Mouse (Mus musculus): Measurements from ENCODE around the gene Uroc1.

Gene Uroc1

DNA sequence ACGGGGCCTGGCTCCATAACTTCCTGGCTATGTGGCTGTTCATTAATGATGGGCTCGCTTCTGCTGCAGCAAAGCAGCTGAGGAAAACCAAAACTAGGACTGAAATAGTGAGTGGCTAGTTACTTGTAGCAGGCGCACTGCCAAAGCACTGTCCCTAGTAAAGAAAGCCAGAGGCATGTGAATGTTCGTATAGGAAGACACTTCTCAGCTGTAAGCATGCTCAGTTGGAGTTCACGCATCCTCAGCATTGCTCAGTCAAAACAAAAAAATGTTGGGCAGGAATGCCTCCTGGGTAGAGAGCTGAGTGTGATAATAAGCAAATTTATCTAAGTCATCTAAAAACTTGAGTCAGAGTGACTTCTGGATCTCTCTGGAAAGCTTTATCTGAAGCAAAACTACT is 25.1 kb downstream of the Uroc1 start:
- ATAC-seq (ENCODE audit: low TSS enrichment), result no peak; the same call in 1 of the 2 replicates

DNA sequence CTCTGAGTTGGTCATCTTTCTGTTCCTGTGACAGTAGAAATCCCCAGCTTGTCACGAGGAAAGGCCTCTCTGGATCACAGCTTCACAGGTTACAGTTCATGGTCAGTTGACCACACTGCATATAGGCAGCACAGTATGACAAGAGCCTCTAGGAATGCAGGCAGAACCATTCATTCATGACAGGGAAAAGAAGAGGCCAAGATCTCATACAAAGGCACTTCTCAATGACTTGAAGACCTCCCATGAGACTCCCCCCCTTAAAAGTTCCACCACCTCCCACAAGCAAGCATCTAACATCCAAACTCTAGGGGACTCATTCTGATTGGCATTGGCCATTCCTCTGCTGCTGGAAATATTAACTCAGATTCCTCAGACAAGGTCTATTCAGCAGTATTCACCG is 26.4 kb downstream of the Uroc1 start:
- no peak for ATAC-seq (ENCODE audit: low TSS enrichment)

DNA sequence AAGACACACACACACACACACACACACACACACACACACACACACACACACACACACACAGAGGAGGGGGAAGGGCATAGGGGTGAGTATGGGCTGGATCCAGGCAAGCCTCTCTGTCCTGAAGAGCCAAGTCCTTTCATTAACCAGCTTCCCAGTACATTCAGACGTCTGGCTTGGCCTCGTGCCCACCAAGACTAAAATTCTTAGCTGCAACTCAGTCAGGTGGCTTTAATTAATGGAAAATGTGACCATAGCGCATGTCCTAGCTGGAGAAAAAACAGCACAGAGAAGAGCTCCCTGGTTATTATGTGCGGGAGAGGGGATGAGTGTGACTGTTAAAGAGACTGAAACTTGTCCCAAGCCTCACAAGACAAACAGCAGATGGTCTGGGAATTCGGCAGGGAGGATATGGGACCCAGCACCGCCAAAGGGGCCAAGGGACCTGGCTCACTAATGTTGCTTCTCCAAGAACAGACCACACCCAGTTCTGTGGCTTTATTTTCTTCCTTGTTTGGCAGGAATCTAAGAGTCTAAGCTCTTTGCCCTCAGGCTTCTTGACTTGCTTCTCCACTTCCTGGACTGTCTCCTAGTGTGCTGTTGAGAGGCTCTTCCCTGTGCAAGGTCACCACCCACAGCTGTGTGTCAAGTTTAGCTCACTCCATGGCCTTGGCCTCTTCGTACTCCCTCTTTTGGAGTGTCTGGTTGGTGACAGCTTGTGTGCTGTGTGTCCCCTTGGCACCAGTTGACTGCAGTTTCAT is 27.1 kb downstream of the Uroc1 start:
- ATAC-seq (ENCODE audit: low TSS enrichment), result no peak

DNA sequence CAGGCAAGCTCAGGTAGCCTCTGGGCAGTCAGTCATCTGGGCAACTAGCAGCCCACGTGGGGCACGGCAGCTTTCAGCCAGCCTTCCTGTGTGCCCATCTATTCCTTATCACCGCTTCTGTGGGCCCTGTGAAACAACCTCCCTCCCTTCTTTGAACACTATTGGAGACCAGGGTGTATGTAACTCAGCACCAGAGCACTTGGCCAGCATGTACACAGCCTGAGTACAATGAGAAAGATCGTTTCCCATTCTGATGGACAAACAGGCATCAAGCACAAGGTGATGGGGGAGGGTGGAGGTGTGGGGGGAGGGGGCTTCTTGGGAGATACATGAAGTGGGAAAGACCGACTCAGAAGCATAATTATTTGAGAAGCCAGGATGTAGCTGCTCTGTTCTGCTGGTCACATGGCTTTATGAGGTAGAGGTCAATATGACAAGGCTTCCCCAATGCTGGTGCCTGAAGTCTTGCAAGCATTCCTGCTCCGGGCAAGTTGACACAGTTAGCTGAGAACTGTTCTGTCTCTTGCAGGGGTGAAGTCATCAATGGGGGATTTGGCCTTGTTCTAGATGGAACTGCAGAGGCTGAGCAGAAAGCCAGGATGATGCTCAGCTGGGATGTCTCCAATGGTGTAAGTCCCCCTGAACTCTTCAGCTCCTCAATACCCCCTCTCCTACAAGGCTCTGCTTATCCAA is 28.0 kb downstream of the Uroc1 start:
- no peak for ATAC-seq (ENCODE audit: low TSS enrichment)

DNA sequence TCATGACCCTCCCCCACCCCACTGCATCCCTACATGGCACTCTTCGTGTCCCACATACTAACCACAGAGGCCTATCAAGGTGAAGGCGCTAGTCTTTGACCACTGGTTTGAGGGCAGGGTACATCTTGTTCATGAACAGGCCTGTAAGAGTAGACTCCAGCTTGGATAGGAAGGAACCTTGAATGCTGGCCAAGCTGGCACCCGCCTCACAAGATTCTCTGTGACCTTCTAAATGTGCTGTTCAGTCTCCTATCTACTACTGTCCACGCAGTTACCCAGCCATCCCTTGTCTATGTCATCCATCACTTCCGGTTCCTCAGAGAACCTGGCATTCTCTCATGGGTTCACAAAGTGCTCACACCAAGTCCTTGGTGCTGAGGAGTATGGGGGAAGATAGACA is 30.2 kb downstream of the Uroc1 start:
- no peak for ATAC-seq (ENCODE audit: low TSS enrichment)

DNA sequence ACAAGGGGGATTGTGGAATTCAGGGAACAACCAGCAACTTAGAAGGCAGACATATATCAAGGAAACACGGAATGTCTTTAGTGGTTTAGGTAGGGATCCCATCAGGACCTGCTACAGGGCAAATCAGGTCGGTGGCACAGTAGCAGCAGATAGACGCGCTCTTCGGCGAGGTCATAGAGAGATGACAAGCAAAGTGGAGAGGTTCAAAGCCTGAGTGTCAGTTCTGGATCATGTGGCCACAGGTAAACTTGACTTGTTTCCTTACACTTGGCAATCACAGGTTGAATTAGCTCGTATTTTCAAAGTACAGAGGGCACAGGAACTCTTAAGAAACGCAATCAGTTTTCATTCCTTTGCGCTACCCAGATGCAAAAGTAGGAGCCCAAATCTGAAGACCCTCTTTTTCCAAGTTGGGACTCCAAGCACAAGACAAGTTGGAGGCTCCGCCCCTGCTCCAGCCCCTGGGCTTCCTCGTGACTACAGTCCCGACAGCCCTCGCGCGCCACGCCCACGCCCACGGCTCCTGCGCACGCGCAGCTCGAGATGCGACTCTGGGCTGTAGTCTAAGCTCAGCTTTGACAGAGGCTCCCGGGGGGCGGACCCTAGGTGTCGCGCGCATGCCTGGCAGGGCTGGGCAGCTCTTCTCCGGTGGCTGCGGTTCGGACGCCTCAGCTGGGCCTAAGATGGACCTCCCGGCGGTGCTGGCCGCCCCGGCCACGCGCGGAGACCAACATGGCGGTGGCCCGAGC is 36.1 kb downstream of the Uroc1 start, which contains the start of gene Zxdc:
TSS of gene Zxdc (plus strand) at position 517 of the 749 bp plus-strand sequence.
- peak; percentile 95 for ATAC-seq (ENCODE audit: low TSS enrichment)

DNA sequence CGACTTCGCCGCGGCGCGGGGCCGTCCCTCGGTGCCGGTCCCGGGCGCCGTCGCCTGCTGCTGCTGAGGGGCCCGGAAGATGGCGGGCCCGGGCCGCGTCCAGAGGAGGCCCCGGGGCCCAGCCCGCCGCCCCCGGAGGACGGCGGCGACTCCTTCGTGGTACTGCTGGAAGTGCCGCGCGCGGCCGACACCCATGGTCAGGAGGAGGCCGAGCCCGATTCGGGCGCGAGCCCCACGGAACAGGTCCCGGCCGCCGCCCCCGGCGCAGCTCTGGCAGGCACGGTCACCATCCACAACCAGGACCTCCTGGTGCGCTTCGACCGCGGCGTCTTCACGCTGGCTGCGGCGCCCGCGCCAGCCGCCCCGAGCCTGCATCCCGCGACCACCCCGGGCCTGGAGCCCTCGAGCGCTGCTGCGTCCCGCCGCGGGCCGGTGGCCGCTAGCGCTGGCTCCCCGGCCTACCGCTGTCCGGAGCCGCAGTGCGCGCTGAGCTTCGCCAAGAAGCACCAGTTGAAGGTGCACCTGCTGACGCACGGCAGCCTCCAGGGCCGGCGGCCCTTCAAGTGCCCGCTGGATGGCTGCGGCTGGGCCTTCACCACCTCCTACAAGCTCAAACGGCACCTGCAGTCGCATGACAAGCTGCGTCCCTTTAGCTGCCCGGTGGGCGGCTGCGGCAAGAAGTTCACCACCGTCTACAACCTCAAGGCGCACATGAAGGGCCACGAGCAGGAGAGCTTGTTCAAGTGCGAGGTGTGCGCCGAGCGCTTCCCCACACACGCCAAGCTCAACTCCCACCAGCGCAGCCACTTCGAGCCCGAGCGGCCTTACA is 36.9 kb downstream of the Uroc1 start:
- ATAC-seq (ENCODE audit: low TSS enrichment), result peak; percentile 57

DNA sequence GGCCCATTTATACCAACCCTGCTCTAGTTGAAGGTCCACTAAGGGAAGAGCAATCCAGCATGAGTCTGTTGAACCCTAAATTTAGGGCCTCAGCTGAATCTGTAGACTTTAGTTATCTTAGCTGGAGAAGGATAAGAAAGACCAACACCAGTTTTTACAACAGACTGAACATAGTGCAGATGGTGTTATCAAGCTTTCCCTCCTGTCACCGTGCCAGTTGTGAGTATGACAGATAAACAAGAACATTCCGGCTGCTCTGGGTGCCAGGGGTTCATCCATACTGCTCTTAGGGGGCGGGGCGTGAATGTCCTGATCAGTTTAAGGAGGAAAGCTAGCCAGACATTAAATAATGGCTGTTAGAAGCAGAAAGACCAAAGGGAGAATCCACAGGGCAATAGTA is 41.6 kb downstream of the Uroc1 start:
- ATAC-seq (ENCODE audit: low TSS enrichment), result no peak

DNA sequence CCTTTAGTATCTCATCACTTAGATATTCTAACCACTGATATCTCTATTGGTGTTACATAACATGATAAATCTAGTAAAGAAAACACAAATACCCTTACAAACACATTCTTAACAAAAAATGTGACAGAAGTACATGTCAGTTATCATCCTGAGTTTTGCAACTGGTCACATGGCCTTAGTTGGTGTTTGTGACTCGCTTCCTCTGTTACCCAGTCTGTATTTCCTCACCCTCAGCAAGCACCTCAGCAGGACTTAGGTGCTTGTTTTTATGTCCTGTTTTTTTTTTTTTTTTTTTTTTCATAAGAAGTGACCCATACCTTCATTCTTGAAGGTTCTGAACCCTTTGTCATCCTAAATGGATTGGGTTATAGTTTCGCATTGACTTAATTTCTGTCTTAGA is 44.6 kb downstream of the Uroc1 start:
- ATAC-seq (ENCODE audit: low TSS enrichment), result no peak

DNA sequence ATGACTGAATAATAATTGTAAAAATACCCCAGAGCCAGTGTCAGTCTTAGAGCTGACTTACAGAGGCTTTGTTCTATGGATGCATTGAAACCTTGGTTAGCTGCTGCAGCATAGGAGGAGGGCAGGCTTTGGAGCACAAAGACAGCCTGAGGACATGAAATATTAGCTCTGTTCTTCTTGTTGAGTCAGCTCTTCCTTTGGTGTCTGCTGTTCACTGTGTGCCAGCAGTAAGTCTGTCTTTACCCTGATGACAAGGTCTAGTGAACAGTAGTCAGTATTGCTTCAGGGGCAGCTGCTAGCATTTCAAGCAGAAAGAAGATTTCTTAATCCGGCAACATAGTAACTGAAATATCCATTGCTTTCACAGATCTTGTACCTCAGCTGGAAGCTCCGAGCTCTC is 48.4 kb downstream of the Uroc1 start:
- ATAC-seq (ENCODE audit: low TSS enrichment), result 0 out of 2 replicates have a peak, but pooled peaks have one; percentile 15

DNA sequence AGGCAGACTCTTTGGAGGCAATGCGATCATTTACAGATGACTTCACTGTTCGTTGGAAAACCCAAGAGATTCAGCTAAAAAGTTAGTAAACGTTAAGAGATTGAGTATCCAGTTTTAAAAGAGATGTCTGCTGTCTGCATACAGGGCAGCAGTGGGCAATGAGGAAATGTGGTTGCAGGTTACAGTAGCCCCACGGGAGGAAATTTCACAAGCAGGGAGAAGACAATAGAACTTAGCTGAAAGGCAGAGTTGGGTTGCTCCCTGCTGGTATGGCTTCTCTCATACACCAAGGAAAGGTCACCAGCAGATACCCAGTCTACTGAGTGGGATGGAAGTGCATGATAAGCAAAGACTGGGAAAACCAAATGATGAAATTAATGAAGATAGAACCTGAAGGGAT is 57.5 kb downstream of the Uroc1 start:
- ATAC-seq (ENCODE audit: low TSS enrichment), result no peak

DNA sequence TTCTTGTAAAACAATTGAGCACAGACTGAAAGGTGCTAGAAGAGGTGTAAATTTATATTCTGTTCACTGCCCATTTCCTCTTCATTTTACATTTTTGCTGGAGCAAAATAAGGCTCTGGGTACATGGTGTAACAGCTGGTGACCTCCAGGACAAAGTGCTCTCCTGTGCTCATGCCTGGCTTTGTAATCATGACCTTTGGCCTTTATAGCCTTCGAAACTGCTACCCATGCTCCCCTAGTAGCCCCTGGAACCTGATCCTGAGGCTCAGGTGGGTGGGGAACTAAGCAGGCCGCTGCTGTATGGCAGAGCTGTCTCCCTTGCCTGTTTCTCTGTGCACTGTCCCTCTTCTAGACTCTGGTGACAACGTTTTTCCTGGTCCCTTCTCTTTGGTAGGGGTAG is 60.9 kb downstream of the Uroc1 start:
- no peak for ATAC-seq (ENCODE audit: low TSS enrichment)

DNA sequence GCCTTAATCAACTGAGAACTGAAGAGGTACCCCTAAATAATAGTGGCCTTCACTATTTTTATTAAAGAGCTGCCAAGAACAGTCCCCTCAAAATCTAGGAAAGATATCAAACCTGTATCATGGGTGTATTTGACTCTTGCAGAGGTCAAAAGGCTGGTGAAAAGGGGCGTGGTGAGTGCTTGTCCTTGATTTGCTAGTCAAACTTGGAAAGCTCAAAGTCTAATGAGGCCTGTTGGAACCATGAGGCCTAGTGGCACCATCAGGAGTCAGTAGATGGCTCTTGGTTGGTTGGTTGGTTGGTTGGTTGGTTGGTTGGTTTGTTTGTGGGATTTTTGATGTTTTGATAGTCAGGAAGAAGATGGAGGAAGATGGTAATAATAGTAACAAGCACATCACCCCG is 62.7 kb downstream of the Uroc1 start:
- ATAC-seq (ENCODE audit: low TSS enrichment), result no peak

DNA sequence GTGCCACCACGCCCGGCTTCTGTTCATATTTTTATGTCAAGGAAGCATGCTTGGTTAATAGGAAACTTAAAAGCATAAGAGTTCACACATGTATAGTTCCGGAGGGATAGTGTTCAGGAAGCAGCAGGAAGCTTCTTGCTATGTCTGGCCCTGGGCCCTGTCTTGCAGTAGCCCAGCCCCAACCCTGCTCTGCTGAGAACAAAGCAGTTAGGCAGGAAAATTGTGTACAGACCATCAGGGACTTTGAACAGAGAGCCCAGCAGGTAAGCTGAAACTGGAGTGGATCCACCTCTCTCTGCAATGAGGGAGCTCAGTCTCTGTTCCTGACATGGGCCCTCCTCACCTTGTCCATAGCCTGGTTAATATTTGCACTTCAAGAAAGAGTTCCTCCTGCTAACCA is 64.2 kb downstream of the Uroc1 start:
- no peak for ATAC-seq (ENCODE audit: low TSS enrichment)

DNA sequence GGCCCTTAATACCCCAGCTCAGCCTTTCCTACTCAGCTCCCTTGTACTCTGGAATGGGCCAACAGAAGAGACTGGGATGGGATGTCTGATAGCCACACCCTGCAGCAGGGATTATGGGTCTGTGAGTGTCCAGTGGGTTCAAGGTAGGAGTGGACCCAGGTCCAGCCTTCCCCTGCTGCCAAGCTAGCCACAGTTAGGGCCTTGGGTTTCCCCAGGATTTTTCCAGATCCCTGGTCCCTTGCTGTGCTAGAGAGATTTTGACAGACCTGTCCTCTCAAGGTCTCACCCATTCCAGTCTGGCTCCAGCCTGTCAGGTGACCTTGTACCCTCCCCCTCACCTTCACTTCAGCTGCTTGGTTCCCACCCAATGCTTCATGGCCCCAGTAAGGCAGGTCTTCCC is 75.5 kb downstream of the Uroc1 start:
- no peak for ATAC-seq (ENCODE audit: low TSS enrichment)

DNA sequence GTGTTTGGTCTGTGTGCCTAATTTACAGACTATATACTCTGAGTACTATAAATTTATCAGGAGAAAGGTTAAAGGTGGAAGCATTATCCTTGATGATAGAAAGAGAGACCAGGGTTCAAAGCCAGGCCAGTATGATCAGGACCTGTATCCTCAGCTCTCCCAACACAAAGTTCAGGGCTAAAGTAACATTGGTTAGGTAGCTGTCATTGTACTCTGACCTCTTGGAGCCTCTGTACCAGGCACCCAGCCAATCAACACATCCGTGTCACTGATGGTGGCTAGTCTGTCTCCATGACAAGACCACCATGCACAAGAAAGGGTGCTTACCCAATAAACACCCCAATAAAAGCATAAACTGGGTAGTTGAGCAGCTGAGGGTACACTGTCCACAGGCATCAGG is 77.9 kb downstream of the Uroc1 start:
- no peak for ATAC-seq (ENCODE audit: low TSS enrichment)

DNA sequence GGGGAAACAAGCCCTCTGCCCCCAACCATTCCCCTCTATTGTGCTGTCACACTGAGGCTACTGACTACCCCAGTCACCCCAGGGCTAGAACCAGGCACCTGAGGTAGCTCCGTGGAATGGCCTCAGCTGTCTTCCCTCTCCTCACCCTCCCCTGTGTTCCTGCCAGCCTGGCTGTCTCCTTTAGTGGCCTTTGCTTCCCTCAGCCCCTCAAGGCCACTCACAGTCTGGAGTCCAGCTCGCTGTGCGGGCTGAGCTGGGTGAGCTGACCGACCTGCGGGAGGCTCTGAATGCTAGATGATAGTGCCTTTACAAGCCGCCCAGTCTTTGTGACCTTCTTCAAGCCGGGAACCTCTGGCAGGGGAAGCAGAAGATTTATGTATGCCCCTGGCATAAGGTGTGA is 78.8 kb downstream of the Uroc1 start:
- no peak for ATAC-seq (ENCODE audit: low TSS enrichment)

Measured in frontal cortex, adult (tissue).